Mouse (Mus musculus) ES-E14 (cell line): ENCODE data around the gene Itgb5. TPM values are rescaled to one million over a fixed set of nuclear protein-coding genes. Genes with fewer than 3 reads are reported as not detected.

ENCODE experiments used
- DNase-seq: peaks from one replicate; pipeline ENCODE4 v3.0.0-alpha.2; 2013; ENCODE audit warnings: low read depth, low spot score
- H3K27ac ChIP-seq: 2 replicates; pipeline ENCODE4 v1.5.1; 2012; ENCODE audit warnings: low read depth, mild to moderate bottlenecking, low read length, moderate library complexity, mixed read lengths; ENCODE audit not compliant: poor library complexity, insufficient read depth, severe bottlenecking
- H3K36me3 ChIP-seq: 2 replicates; pipeline ENCODE4 v1.6.1; 2012; ENCODE audit warnings: mild to moderate bottlenecking, low read length, moderate library complexity, mixed read lengths; ENCODE audit not compliant: control insufficient read depth, poor library complexity, insufficient read depth, severe bottlenecking
- H3K4me1 ChIP-seq, 2 experiments: fragments of 150-350 bp in 1 of 2; sonication (generic) in 1 of 2; 2 replicates each; pipeline ENCODE4 v1.6.1; 2012; ENCODE audit warnings: low read length in 2 of 2, mild to moderate bottlenecking in 1 of 2, mixed read lengths in 1 of 2; ENCODE audit not compliant: control insufficient read depth in 2 of 2, insufficient read depth in 2 of 2, poor library complexity in 1 of 2
- H3K4me3 ChIP-seq, 2 experiments: fragments of 150-350 bp in 1 of 2; sonication (generic) in 1 of 2; 2 replicates each; pipeline ENCODE4 v1.5.1; 2012; ENCODE audit warnings: low read length in 2 of 2, low read depth in 1 of 2, mild to moderate bottlenecking in 1 of 2, mixed read lengths in 1 of 2; ENCODE audit not compliant: insufficient read depth in 1 of 2, poor library complexity in 1 of 2, severe bottlenecking in 1 of 2
- H3K9ac ChIP-seq: 2 replicates; pipeline ENCODE4 v1.6.1; 2012; ENCODE audit warnings: low read depth, mild to moderate bottlenecking, low read length, mixed read lengths; ENCODE audit not compliant: poor library complexity, insufficient read depth, severe bottlenecking
- H3K9me3 ChIP-seq: fragments of 150-350 bp; sonication (generic); 2 replicates; pipeline ENCODE4 v1.6.1; 2012; ENCODE audit warnings: low read depth, mild to moderate bottlenecking, low read length; ENCODE audit not compliant: control insufficient read depth, insufficient read depth
- CHD2 ChIP-seq: IDR thresholded peaks from 2 replicates; pipeline ENCODE4 v1.6.1; 2014; ENCODE audit warnings: mild to moderate bottlenecking, low read depth, low read length, inconsistent platforms
- HCFC1 ChIP-seq: IDR thresholded peaks from 2 replicates; pipeline ENCODE4 v1.6.1; 2012; ENCODE audit warnings: low read length, inconsistent platforms, borderline replicate concordance; ENCODE audit not compliant: insufficient read depth
- MAFK ChIP-seq: IDR thresholded peaks from 2 replicates; pipeline ENCODE4 v1.6.1; 2014; ENCODE audit warnings: mild to moderate bottlenecking, low read depth, low read length, inconsistent platforms; ENCODE audit not compliant: insufficient read depth
- ZC3H11A ChIP-seq: IDR thresholded peaks from 2 replicates; pipeline ENCODE4 v1.6.1; 2012; ENCODE audit warnings: low read depth, mild to moderate bottlenecking, inconsistent platforms, low read length, borderline replicate concordance
- ZNF384 ChIP-seq: IDR thresholded peaks from 2 replicates; pipeline ENCODE4 v1.6.1; 2012; ENCODE audit warnings: low read depth, low read length, inconsistent platforms
- in situ Hi-C, 2 experiments: fragments of 600-800 bp; cut with MboI; formaldehyde crosslinking; loops; one replicate each; pipeline ENCODE4 v1.15.1; 2025; ENCODE audit warnings: low sequenced_read_pairs in 2 of 2, inconsistent platforms in 1 of 2; ENCODE audit not compliant: unreplicated experiment in 2 of 2
- total RNA-seq: library from RNA; depleted of rRNA; stranded (reverse); fragments of 300-350 nt; gene quantifications from 2 replicates; pipeline ENCODE4 v1.2.3, GENCODE M21; 2012

The Itgb5 gene
- total RNA-seq, 1 experiment = 60.6 TPM

DNA sequence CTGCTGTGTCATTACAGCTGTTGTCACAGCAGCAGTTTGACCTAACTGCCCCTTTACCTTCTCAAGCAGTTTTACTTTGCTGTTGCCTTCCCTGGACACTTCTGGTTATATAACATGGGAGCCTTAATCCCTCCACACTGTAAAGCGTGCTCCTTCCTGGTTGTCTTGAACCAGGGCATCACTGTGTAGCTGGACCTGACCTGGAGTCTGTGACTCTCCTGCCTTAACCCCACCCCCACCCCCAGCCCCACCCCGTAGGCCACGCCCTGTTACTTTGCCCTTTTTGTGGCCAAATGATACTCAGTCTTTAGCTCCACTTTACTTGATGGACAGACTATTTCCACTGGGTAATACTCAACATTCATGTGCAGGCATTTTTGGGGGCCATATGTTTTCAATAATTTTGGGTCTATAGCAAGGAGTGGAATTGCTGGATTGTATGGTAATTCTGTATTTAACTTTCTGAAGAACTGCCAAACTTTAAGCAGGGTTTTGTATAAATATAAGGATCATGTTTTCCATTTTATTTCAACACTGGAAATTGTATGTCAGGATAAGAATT, 40.8 kb downstream of the Itgb5 start:
- Histone ChIP-seq H3K36me3 (no peaks in the 10 kb centered on the region; the same call in 1 of the 2 replicates), H3K9me3 (no peaks in the 10 kb centered on the region), H3K4me1 (peaks cover 3 to 14% of the 10 kb centered on the region in 2 experiments; a peak in 3 of 4 replicates), H3K9ac (no peak overlapping the region), H3K27ac (no peak overlapping the region), H3K4me3 (no peak overlapping the region)
- TF ChIP-seq CHD2 (no peak), ZC3H11A (no peak), ZNF384 (no peak), MAFK (no peak), HCFC1 (no peak)
- no peak for DNase-seq
- in situ Hi-C loops = no loop called here

DNA sequence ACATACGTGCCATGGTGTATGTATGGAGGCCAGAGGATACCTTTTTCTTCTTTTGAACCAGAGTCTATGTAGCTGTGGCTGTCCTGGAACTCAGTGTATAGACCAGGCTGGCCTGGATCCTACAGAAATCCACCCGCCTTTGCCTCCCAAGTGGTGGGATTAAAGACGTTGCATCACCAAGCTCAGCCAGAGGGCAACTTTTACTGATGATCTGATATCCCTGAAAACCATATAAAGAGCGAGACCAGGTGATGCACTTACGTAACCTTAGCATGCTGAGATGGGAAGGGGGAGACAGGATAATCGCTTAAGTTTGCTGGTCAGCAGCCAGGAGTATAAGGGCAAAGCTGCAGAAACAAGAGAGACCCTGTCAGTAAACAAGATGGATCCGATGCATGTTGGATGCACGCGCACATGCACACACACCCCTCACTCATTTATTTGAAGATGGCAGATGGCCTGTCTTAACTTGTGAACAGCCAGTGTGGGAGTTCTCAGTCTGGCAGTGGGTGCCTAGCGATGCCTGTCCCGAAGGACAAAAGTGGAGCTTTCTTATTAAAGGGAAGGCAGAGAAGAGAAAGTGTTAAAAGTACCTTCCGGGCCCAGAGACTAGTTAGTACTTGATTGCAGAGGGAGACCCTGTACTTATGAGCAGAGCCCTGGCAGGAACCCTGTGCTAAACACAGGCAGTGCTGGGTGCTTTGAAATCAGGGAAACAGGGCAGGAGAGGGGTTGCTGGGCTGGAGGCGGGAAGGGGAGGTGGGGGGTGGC, 41.7 kb downstream of the Itgb5 start:
- H3K9me3 ChIP-seq = no peaks in the 10 kb centered on the region
- H3K27ac ChIP-seq = no peak overlapping the region
- H3K4me3 ChIP-seq = no peak overlapping the region
- DNase-seq = no peak
- H3K4me1 ChIP-seq = peaks cover 3 to 18% of the 10 kb centered on the region in 2 experiments; a peak in 3 of 4 replicates
- TF ChIP-seq CHD2 (no peak), ZNF384 (no peak)
- H3K9ac ChIP-seq = no peak overlapping the region
- peaks cover 1% of the 10 kb centered on the region; the same call in 1 of the 2 replicates for H3K36me3 ChIP-seq
- in situ Hi-C loops = no loop called here

GRCm38 (mm10) chr16:33871865-33872443, 42.5 kb downstream of the Itgb5 start:
- in situ Hi-C loops = no loop called here
- Histone ChIP-seq H3K4me3 (no peak overlapping the region), H3K4me1 (peaks cover 3 to 16% of the 10 kb centered on the region in 2 experiments; a peak in 3 of 4 replicates), H3K9ac (0 out of 2 replicates have a peak overlapping the region, but pooled peaks have one; percentile 11), H3K9me3 (no peaks in the 10 kb centered on the region), H3K36me3 (peaks cover 3% of the 10 kb centered on the region; the same call in 1 of the 2 replicates), H3K27ac (no peak overlapping the region; the same call in 1 of the 2 replicates)
- DNase-seq = no peak
- TF ChIP-seq ZNF384 (no peak), CHD2 (no peak), ZC3H11A (no peak), HCFC1 (no peak)

DNA sequence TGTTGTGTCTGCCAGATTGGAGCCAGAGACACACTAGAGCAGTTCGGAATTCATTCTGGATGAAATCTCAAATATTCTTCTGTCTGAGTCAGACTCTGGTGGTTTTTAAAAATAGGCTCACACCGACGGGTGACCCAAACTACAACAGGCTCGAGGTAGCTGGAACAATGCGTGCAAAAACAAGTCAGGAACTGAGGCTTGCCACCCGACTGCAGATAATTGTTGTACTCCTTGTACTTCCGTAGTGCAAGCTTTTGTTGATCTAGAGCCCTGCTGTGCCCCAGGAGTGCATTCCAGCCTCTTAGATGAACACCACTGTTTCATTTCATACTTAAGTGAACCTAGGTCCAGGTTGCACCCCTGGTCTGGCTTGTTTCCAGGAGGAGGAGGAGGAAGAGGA, 43.8 kb downstream of the Itgb5 start:
- no peak overlapping the region for H3K27ac ChIP-seq

More for the DNA sequence above, 43.8 kb downstream of the Itgb5 start:
- TF ChIP-seq MAFK (no peak), ZC3H11A (no peak), ZNF384 (no peak), CHD2 (no peak), HCFC1 (no peak)
- H3K4me3 ChIP-seq = no peak overlapping the region
- no peaks in the 10 kb centered on the region for H3K9me3 ChIP-seq
- DNase-seq = no peak
- no peak overlapping the region for H3K9ac ChIP-seq
- H3K4me1 ChIP-seq = peaks cover 6 to 20% of the 10 kb centered on the region in 2 experiments; a peak in 3 of 4 replicates
- peaks cover 3% of the 10 kb centered on the region; the same call in 1 of the 2 replicates for H3K36me3 ChIP-seq
- in situ Hi-C loops = no loop called here
